Mouse (Mus musculus) kidney, postnatal 10 days (tissue): ENCODE measurements around the gene Ccdc51.

ENCODE experiments used
- DNase-seq: peaks from one replicate; pipeline ENCODE4 v3.0.0; 2021; ENCODE audit warnings: mixed read lengths

Ccdc51 gene

DNA sequence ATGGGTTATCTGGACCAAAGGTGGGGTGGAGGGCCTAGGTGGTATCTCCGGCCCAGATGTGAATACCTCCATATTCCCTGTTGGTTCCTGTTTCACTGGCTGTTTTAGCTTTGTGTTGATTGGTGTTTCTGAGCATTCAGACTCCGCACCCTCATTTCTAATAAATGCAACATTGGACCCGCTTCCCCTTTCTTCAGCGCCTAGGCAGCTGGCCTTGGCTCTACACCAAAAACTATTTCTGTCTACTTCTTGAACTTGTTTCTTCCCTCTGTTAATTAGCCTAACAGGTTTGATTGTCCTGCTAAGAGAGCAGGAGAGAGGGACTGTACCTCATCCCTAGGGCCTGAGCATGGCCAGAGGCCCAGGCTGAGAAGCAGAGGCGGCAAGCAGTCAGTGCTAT, 24.8 kb upstream of the Ccdc51 start:
- DNase-seq = no peak

DNA sequence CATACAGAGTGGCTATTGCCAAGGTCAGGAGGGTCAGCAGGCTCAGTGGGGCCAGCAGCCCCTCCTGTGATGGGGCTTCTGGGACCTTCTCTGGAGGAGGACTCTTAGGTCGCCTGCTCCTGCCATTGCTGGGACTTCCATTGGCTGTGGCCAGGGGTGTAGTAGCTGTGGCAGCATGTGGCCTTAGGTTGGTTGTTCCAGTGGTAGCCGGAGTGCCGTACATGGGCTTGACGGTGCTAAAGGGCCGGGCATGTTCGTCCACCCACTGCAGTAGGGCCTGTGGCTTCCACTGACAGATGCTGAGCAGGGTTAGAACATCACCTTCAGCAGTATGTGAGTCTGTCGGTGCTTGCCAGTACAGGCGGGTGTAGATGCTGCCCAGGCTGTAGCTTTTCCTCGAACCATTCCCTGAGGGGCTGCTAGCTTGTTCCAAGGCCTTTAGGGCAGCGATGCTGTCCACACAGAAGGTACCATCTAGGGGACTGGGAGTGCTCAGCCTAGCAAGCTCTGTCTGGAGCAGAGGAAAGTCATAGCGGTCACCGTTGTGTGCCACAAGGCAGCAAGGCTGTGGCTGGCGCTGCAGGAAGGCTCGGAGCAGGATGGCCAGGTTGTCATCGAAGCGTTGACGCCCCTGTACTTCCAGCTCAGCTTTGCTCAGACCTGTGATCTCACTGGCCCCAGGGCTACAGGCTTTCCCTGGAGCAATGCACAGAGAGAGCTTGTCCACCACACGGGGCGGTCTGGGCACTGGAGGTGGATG, 24.1 kb upstream of the Ccdc51 start:
- DNase-seq = no peak

DNA sequence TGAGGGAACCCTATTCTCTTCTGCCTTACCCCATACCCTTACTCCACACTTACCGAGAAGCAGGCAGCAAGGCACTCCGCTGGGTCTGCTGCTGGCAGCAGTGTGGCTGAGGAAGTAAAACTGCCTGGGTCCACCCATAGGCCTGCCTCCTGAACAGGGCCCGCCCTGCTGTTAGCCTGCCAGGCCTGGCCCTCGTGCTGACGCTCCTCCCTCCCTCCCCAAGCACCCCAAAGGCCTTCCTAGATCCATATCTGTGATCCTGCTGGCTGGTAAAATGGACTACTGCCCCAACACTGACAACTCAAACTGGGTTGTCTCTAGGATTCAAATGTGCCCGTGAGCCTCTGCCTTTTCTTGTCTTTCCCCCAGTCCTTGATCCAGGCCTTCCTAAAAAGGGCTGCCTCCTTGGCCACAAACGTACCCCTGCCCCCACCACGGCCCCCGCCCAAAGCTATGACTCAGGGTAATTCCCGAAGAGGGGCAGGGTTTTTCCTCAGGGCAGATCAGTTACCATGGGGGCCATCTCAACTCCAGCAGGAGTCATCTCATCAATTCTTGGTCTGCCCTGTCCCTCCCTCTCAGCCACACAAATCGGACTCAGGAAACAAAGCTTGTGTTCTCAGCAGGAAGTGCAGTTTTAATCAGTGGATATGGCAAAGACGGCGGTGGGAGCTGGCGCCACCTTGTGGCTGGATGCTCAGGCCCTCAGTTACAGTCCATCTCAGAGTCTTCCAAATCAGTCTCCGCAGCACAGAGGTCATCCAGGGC, 23.0 kb upstream of the Ccdc51 start, which contains the start of gene Trex1:
Gene Trex1, minus strand, starts transcription at position 599 of the 768 bp plus-strand sequence.
- peak; percentile 94 for DNase-seq

DNA sequence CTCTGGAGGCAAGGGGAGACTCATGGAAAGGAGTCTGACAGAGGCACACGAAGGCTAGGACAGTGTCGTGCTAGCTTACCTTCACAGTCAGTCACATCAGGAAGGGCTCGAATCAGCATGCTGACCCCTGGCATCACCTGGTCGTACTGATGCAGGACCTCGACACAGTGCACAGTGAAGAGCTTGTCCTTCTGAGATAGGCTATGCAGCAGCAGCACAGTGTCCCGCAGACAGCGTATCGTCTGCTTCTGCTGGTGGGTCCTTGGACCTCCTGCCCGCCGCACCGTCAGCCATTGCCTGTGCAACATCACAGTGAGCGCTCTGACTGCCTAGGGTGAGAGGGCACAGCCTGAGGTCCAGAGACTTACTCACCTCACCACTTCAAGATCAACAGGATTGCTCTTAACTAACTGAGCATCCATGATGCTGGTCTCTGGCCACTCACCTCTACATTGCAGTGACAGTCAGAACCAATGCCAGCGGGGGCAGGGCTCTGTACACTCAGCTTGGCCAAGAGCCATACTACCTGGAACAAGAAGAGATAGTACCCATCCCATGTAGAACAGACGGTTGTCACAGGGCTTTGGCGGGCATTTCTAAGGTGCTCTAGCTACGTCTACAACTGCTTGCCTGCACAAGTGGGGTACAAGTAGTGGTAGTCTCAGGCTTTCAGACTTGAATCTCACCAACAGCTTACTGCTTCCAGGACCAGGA, 22.0 kb upstream of the Ccdc51 start:
- DNase-seq = peak; percentile 35

DNA sequence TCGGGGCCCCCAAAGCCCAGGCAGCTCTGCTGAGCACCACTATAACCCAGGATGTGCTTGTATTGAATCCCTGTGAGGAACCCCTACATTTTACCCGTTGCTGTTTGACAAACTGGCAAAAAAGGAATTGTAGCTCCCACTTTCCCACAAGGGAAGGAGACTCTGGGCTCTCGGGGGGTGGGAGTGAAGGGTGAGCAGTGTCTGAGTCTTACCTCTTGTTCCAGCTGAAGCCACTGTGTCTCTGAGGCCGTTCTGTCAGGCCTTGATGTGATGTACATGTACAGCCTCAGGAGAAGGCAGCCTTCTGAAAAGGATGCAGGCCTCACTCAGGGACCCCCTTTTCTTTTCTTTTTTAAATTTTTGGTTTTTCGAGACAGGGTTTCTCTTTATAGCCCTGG, 21.4 kb upstream of the Ccdc51 start:
- peak; percentile 6 for DNase-seq

DNA sequence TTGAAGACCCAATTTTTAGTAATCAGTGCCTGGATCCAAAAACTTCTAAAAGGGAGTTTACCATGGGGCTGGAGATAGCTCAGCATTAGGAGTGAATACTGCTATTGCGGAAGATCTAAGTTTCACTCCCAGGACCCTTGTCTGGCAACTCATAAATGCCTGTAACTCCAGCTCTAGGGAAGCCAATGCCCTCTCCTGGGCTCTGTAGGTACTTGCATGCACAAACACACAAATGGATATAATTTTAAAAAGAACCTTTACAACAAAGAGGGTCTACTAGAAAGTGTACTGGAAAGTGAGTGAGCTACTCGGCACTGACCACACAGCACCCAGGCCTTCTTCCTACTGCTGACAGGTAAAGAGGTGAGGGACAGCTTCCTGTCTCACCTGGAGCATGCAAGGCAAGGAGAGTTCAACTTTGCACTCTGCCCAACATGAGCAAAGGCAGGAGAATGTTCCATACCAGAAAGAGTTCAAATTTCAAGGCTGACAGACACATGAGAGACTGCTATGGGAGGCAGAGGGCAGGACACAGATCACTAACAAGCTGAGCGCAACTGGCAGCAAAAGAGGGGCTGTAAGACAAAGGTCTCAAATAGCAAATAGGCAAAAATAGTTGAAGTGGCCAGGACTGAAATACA, 14.1 kb upstream of the Ccdc51 start:
- no peak for DNase-seq

DNA sequence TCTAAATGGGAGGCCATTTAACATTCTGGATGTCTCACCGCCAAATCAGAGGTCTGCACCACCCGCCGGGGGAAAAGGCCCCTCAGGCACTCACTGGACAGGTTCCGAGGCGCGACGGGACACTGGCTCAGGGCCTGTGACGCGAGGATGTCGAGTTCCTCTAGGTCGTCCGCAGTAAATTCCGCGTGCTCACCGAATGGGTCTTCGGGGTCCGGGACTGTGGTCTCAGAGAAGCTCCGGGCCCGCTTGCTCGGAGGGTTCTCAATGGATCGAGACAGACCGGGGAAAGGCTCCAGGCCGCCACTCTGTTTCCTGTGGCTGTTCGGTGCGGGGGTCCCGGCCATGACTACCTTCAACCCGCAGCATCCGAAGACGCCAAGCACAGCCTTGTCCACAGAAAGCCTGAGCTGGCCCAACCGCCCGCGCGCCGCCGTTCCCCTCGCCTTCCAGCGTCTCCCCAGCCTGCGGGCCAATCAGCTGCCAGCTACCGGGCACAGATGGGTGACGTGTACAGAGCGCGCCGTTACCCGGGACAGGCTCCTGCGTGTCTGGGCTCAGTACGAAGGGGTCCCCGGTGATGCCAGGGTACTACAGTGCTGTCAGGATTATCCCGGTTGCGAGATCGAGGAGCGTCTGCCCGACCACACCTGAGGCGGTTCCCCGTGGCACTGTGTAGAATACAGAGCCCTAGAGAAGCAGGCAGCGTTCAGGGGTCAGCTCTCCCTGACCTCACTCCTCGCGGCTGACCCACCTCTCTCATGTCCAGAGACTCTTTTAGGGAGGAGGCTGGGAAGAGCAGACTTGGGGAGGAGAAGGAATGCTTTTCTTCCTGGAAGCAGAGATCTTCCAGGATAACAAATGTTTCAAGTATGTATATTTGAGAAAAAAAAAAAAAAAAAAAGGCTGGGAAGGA, 8.4 kb upstream of the Ccdc51 start, which contains the start of gene Atrip:
Gene Atrip, minus strand, starts transcription at position 464 of the 913 bp plus-strand sequence.
- peak; percentile 96 for DNase-seq

DNA sequence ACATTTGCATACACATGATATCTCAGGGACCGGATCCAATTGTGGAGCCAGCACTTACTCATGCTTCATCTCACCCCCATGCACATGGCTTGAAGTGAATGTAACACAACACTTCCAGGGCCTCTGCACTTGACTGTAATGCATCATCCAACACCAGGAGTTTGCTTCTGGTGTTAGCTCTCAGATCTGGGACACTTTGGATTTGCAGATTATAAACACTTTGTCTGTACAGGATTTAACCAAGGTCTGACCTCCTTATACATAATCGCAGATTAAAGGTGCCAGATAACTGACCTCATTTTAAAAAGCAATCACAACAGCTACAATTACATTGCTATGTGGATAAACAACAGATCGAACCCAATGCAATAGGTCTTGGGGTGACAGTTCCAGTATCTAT, 1.8 kb upstream of the Ccdc51 start:
- no peak for DNase-seq

DNA sequence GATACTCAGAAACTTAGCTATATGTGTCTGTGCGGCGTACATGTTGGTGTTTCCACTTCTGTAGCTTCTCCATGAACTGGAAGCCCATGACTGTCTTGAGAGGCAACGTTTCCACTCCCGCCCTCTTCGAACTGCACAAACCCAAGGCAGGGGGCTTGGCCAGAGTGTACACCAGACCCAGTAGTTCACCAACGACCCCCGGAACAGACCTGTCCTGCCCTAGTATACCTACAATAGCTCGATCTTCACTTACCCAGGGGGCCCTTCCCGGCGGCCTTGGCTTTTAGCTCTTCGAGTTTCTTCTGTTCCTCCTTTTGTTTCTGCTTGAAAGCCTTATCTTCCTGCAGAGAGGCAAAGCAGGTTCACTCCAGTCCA, 557 bp upstream of the Ccdc51 start:
- no peak for DNase-seq

DNA sequence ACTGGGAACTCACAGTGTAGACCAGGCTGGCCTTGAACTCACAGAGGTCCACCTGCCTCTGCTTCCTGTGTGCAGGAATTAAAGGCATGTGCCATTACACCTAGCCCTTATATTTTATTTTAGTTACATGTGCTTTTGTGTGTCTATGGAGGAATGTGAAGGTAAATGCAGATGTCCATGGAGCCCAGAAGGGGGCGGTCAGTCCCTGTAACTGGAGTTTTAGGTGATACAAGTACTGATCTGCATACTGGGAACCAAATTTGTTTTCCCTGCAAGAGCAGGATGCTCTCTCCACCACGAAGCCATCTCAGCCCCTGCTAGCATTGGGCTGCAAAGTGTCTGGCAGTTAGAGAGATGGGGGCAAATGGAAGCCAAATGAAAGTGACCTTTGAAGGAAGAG, 2.6 kb downstream of the Ccdc51 start:
- peak; percentile 52 for DNase-seq

DNA sequence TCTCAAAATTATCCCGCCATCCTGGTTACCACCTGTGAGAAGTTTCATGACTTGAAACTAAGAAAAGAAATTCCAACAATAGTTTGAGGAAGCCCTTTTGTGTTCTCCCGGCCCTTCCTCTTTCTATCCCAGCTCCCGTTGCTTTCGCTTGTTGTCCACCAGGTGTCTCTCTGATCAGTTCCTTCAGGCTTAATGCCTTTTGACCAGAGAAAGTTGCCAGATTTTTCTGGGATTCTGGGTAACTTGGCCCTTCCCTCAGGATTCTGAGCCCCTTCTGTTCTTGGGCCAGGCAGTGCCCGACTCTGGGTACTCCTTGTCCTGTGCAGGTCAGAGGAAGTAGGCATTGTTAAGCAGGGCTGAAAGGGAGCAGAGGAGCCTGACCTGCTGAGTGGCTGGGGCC, 5.7 kb downstream of the Ccdc51 start:
- DNase-seq = peak; percentile 56

DNA sequence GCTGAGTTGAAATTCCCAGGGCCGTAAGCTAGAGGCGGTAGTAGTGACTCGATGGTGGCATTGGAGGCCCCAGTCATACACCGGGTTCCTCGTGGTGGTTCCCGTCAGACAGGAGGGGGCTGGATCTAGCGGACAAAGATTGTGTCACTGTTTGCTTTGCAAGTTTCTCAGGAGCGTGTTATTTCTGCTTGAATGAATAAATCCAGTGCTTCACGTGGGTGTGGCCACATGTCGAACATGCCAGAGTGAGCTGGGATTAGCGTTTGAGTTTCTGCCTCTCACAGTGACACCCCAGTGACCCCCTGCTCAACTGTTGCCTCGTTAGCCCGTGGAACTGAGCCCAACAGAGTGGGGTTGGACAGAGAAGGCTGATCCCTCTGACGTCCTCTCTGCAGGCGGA, 8.2 kb downstream of the Ccdc51 start:
- DNase-seq = peak; percentile 40

DNA sequence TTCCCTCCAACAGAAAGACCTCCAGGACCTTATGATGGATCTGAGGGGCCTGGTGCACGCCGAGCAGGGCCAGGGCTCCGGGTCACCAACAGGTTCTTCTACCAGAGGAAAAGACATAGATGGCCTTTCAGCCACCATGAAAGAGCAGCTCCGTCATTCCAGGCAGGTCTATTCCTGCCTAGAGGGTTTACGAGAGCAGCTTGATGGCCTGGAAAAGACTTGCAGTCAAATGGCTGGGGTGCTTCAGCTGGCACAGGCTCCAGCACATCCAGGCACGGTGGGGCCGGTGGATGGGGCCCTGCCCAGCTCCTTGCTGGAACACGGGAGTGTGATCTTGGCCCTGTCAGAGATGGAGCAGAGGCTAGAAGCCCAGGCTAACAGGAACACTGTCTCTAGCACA, 9.5 kb downstream of the Ccdc51 start:
- peak; percentile 6 for DNase-seq

DNA sequence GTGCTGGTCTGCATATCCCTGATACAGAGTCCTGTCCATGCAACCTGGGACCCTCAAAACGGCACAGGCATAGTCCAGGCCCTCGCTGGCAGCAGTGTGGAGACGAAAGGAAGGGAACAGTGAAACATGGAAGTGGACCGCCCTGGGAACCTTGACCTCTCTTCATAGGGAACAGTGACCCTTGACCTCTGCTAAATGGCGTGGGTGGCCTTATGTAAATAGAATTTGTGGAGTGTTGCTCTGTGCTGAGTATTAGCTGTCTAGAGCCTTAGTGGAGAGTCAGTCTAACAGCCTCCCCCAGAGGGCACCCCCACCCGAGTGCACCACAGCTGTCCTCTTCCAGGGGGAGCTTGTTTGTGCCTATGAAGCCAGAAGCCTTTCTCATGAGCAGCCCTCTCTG, 10.5 kb downstream of the Ccdc51 start:
- peak; percentile 21 for DNase-seq

DNA sequence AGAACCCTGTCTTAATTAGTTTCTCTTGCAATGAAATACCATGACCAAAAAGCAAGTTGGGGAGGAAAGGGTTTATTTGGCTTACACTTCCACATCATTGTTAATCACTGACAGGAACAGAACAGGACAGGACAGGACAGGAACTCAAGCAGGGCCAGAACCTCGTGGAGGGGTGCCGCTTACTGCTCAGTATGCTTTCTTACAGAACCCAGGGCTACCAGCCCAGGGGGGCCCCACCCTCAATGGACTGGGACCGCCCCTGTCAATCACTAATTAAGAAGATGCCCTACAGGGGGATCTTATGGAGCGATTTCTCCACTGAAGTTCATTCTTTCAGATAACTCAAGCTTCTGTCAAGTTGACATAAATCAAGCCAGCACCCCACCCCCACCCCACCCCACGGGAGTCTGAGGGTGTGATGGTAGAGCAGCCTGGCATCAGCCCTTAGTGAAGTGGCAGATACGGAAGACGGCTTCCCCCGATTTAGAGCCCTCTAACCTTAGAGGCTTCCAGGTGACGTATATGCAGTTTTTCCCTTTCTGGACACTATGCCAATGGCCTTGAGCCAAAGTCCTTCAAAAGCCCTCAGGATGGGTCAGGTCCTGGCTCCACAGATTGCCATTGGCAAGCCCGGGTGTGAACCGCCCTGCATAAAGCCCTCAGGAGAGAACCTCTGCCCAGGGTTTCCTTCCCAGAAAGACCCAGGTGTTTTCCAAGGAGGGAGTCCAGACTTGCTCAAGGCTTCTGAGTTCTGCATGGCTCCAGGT, 11.7 kb downstream of the Ccdc51 start:
- peak; percentile 63 for DNase-seq

DNA sequence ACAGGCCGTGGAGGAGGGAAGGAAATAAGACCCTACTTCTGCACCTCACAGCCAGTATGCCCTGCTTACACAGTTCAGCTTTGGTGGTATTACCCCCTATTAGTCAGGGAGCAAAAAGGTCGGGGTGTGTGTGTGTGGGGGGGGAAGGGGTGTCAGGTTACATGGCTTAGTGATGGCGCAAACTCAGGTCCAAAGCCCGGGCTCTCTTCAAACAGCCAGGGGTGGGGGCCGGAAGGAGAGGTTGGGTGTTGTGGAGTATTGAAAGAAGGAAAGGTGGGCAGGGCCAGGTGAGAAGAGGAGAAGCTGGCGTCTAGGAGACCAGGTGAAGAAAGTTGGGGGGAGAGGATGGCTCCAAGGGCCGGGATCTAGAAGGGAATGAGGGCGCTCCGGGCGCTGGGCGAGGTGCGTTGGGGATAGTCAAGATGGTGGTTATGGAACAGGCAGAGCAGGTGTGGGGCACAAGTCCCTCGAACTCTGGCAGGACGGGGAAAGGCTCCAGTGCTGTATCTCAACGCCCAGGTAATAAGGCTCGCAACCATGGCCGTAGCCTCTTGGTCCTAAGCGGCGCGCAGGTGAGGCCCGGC, 12.4 kb downstream of the Ccdc51 start:
- DNase-seq = peak; percentile 67

DNA sequence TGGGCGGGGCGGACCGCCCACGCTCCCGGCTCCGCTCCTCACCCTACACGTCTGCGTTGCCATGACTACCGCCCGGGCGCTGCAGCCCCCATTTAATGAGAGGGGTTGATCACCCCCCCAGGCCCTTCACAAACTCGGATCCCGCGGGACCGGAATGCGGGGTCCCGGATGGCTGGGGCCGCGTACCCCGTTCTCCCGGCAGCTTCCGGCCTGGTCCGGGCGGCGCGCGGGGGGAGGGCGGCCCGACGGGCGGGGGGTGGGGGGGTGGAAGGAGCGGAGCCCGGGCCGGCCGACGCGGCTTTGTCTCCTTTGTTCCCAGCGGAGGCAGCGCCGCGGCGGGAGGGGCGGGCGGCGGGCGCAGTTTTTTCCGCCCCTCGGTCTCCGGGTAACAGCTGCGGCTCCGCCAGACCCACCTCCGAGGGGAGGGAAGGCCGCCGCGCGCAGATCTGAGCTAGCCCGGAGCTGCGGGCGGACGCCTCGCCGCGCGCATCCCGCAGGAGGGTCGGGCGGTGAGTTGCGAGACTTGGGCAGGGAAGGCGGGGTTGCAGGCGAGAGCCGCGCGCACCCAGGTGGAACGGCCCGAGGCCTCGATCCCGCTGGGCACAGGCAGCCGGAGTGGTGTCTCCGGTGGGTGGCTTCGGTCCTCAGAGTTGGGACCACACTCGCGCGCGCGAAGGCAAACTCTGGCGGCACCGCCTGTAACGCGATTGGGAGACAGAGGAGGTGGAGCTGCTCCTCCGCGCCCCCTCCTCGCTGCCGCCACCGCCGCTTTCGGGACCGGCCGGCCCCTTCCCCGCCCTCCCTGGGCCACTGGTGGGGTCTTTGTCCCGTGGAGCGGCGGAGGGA, 13.1 kb downstream of the Ccdc51 start, which contains the start of gene Plxnb1:
Gene Plxnb1, plus strand, starts transcription at position 253 of the 846 bp plus-strand sequence.
- peak; percentile 89 for DNase-seq

DNA sequence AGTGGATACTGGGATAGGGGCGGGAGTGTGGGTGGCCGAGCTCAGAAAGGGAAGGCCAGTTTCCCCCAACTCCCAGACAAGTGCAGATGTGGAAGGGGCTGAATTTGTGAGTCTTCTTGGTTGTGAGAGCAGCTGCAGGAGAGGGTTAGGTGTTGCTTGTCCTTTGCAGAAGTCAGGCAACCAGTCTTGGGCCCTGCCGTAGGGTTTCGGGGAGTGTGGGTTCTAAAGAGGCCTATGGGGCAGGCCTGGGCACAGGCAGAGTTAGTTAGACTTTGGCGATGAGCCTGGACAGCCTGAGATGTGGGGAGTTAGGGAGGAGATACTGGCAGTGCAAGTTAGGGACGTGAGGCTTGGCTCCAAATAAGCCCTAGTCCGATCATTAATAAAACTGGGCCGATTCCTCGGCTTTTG, 14.0 kb downstream of the Ccdc51 start:
- peak; percentile 34 for DNase-seq

DNA sequence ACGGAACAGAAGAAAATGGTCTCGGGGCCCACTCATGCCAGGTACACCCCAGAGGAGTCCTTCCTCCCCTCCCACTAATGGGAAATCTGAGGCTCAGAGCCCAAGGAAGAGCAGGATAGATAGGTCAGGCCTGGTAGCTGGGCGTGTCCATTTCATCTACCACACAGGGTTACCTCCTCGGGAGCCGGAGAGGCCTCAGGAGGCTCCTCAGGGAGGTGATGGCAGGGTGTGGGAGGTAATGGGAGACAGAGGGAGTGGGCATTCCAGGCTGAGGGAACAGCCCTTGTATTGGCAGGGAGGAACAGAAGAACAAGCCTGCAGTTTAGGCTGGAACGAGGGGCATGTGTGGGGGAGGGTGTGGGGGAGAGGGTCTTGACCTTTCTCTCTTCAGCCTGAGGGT, 14.6 kb downstream of the Ccdc51 start:
- DNase-seq = peak; percentile 51

DNA sequence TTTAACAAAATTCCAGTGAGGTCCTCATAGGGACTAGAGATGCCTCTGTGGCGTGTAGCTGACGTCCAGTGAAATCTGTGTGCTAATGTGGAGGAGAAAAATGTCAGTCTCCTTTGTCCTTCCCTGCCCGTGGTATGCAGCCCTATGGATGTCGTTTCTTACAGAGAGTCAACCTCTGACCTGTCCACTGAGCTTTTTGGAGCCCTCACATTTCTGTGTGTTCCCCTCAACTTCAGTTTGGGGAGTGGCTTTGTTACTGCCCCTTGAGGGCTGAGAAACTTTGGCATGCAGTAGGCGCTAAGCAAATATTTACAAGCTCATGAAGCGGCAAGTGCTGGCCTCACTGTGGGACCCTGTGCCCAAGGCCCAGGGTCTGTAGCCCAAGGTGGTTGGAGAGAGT, 15.0 kb downstream of the Ccdc51 start:
- DNase-seq = no peak
